Mouse (Mus musculus): ENCODE data around the gene A230050P20Rik.

DNA sequence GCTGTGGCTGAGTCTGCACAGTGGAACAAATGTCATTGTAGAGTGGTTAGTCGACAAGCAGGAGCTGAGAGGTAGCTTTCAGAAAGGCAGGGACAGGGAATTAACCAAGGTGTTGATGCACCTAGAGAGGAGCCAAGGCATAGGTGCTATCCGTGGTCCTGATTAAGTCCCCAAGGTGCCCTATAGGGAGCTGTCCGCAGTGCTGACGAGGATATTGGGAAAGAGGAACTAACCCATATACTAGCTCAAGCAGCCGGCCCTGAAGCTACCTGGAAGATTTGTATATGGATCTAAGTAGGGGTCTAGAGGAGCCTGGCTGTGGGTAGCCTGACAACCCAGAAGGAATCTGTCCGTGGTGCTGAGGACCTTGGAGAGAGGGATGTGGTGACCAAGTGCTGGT lies 11.3 kb upstream of the A230050P20Rik start:
- no peak for TF ChIP-seq POLR2A (IDR thresholded peaks at IDR 0.05; ENCODE audit: extremely low read depth, insufficient read depth, low read length)
- TF ChIP-seq CTCF (IDR thresholded peaks at IDR 0.05; ENCODE audit: extremely low read depth, insufficient read depth, low read length) = no peak

Measured in cortical plate, adult 2 months (tissue).